Mouse (Mus musculus) bone marrow, adult 2 months (tissue): ENCODE measurements at regions not wholly inside any gene's neighbourhood (a gene's known extent, or its start where the extent isn't known, plus 50 kb on each side); places are given as distances from the start of the nearest gene placed in this dataset.

Source experiments
- H3K27ac ChIP-seq: fragments of 200-500 bp; 2 replicates; pipeline ENCODE4 v1.5.1; 2012; ENCODE audit warnings: low read depth, mild to moderate bottlenecking, control low read depth, inconsistent platforms, low read length; ENCODE audit not compliant: control insufficient read depth, poor library complexity, insufficient read depth
- H3K4me1 ChIP-seq: fragments of 200-500 bp; 2 replicates; pipeline ENCODE4 v1.6.1; 2011; ENCODE audit warnings: low read length; ENCODE audit not compliant: control insufficient read depth, insufficient read depth
- H3K4me3 ChIP-seq: fragments of 200-500 bp; replicated peaks from 2 replicates; pipeline ENCODE3; 2011; ENCODE audit warnings: mild to moderate bottlenecking, low read depth, low read length, control low read depth; ENCODE audit not compliant: control insufficient read depth
- CTCF ChIP-seq: fragments of 200-500 bp; IDR thresholded peaks from 2 replicates; pipeline ENCODE4 v1.5.1; 2011; ENCODE audit warnings: low read length, control low read depth; ENCODE audit not compliant: control insufficient read depth, insufficient read depth
- POLR2A ChIP-seq: fragments of 200-500 bp; IDR thresholded peaks from 2 replicates; pipeline ENCODE4 v1.6.1; 2011; ENCODE audit warnings: low read depth, mild to moderate bottlenecking, control low read depth, low read length, borderline replicate concordance; ENCODE audit not compliant: control insufficient read depth
- WGBS: fragments of 180-500 bp; shearing (Covaris S2); methylation state at CpG from one replicate; pipeline ENCODE4 v1.1.7; 2018; 5-methylcytosine and 5-hydroxymethylcytosine counted together

- WGBS = 81% methylated on average over 2 of the region's 2 CpGs
- no peak overlapping the region for H3K27ac ChIP-seq
- H3K4me1 ChIP-seq = no peaks in the 10 kb centered on the region
- no peak overlapping the region for H3K4me3 ChIP-seq
- no peak for TF ChIP-seq CTCF
- TF ChIP-seq POLR2A = no peak
Observed at GRCm38 (mm10) chr14:71660166-71660565, 831.5 kb downstream of the Gm9195 start.

GRCm38 (mm10) chr14:71654785-71655627 is 836.6 kb downstream of the Gm9195 start:
- 71% methylated on average over 3 of the region's 3 CpGs for WGBS
- no peaks in the 10 kb centered on the region for H3K4me1 ChIP-seq
- no peak for TF ChIP-seq CTCF
- no peak for TF ChIP-seq POLR2A
- H3K4me3 ChIP-seq = no peak overlapping the region
- H3K27ac ChIP-seq = no peak overlapping the region

DNA sequence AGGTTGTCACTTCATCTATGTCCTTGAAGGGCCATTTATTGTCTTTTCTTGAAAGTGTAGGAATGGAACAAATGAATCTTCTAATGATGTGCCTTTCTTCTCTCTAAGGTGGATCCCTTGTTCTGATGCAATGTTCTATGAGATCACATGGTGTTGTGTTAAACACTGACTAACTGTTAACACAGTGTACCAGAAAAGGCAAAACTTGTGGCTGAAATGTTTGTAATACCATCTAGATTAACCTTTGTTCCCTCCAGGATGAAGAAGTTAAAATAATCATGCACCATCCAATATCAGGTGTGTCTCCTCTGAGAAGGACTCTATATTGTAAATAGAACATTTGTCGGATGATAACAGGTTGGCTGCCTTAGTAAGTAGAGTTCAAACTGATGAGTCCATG is 849.1 kb downstream of the Gm9195 start:
- no peak for TF ChIP-seq POLR2A
- TF ChIP-seq CTCF = no peak

DNA sequence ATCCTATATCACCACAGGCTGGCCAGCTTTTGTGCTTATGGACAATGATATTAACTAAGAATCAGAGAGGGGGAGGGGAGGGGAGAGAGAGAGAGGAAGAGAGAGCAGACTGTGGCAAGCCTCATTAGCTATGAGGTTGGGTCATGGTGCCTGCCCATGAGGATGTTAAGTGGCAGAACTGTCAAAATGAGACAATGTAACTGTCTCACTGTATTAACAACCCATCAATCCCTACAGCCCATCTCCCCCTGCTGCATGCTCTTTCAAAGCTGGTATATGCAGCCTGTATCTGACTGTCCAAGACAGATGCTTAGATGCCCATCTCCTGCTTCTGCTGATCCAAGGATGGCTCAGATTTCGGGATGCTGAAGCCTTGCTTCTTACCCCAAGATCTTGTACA is 852.6 kb downstream of the Gm9195 start:
- Histone ChIP-seq H3K27ac (no peak overlapping the region), H3K4me1 (no peaks in the 10 kb centered on the region), H3K4me3 (no peak overlapping the region)
- 66% methylated on average over 1 of the region's 1 CpGs for WGBS
- TF ChIP-seq POLR2A = no peak
- no peak for TF ChIP-seq CTCF

More for the DNA sequence above, 849.1 kb downstream of the Gm9195 start:
- WGBS = 88% methylated on average over 1 of the region's 1 CpGs
- Histone ChIP-seq H3K4me3 (no peak overlapping the region), H3K4me1 (no peaks in the 10 kb centered on the region), H3K27ac (no peak overlapping the region)

- Histone ChIP-seq H3K4me1 (no peaks in the 10 kb centered on the region), H3K4me3 (no peak overlapping the region), H3K27ac (no peak overlapping the region)
- WGBS = 76% methylated on average over 1 of the region's 1 CpGs
- TF ChIP-seq CTCF = no peak
- TF ChIP-seq POLR2A = no peak
Observed at GRCm38 (mm10) chr14:71635091-71635490, 856.5 kb downstream of the Gm9195 start.

DNA sequence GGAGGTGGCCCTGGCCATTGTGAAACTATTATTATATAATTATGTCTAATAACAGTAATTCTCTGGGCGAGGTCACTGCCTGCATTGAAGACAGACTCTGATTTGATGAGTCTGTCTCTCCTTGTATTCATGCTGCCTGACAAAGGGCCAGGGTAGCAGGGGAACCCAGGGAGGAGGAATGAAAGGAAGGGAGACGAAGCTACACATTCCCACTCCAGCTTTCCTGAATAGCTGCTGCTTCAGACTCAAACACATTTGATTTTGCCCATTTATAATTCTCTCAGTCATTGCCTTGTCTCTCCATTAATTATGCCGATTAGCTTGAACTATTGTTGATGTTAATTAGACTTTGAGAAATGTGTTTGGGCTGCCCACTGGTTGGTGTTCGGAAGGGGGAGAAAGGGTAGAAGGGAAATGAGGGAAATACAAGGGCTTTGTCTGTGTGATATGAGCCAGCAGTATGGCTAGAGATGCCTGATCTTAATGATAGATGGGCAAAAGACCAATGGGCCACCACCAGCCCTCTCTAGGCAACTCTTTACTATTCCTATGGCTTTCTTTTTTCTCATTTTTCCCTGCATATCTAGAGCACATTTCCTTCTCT is 881.8 kb downstream of the Gm9195 start:
- Histone ChIP-seq H3K4me3 (no peak overlapping the region), H3K27ac (no peak overlapping the region), H3K4me1 (no peaks in the 10 kb centered on the region)
- 73% methylated on average over 4 of the region's 4 CpGs for WGBS
- TF ChIP-seq CTCF = no peak
- no peak for TF ChIP-seq POLR2A

DNA sequence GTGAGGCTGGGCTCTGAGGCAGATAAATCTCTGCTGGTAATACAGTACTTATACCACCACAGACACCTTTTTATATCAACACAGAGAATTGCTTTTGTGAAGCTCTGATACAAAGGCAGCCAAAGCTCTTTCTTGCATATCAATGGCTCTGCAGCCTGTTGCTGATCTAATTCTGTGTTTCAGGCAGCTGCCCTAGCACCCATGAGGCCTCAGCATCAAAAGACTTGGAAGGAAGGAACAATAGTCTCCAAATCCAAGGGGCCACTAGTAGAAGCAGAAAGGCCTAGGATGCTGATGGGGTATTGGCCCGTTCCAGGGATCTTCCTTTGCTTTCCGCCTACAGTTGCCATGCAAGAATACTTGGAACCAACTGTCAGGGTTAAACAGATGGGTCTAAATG is 887.9 kb downstream of the Gm9195 start:
- no peak overlapping the region for H3K27ac ChIP-seq
- H3K4me3 ChIP-seq = no peak overlapping the region
- TF ChIP-seq POLR2A = no peak
- TF ChIP-seq CTCF = no peak
- H3K4me1 ChIP-seq = no peaks in the 10 kb centered on the region
- WGBS = 77% methylated on average over 2 of the region's 2 CpGs

DNA sequence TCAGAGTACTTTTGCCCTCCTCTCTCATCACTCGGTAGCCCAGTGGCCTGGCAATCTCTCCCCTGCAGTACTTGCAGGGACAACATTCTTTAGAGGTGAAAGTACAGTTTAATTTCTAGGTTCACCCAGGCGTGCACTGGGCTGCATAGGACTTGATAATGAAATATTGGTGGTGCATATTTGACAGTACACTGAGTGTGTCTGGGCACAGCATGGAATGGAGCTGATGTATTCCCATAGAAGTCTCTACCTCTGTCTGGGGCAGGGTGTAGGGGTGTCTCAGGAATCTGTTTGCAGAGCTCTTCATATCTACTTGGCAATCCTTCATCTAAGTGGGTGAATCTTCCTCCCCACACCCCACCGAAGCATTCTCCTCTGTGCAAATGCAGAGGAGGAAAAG is 893.8 kb downstream of the Gm9195 start:
- WGBS = 77% methylated on average over 3 of the region's 3 CpGs

More for the DNA sequence above, 893.8 kb downstream of the Gm9195 start:
- H3K4me1 ChIP-seq = no peaks in the 10 kb centered on the region
- TF ChIP-seq POLR2A (no peak), CTCF (no peak)
- H3K27ac ChIP-seq = no peak overlapping the region
- H3K4me3 ChIP-seq = no peak overlapping the region
